17 mouse cellular contexts compared by ENCODE assay signal in the genomic region with DNA sequence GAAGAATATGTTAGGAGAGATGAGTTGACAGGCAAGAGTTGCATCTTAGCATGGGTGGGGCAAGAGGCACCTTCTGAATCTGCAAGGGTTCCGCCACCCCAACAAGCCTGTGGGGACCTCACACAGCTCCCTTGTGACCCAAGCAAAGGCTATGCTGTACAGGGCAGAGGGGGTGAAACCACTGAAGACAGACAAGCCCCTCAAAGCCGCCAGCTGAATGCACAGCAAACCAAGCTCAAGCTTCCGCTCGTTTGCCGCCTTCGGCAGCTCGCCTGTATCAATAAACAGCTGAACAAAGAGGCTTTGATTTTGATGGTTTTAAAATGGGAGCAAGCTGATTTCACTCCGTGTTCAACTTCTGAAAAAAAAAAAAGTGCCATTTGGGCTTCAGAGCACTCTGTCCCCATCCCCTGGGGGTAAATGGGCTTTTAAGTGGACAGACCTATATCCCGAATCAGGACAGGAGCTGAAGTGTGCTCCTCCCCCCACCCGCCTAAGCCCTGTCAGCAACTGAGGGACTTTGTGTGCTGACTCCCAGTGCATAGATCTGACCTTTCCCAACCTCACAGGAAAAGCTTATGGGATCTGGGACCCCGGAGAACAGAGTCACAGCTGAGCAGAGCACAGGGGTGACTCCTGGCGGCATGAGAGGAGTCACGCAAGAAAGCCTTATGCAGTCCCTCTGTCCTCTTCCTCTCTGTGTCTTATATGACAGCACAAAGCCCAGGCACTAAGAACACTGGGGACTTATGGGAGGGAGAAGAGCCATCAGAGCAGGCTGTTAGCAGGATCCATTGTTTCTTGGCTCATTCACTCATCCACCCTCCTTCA. TPM values are rescaled to one million over a fixed set of nuclear protein-coding genes. Genes with fewer than 3 reads are reported as not detected.
DNase-seq lines count a peak whose midpoint lies in the region; ATAC-seq and TF ChIP-seq lines count a peak whose summit lies in the region.
"Had no signal": no experiment of that assay in that cellular context is flagged by ENCODE, and none has a peak within 500 bp of the region (broad histone marks: within the 10 kb centered on the region; RNA-seq: fewer than 3 reads in every experiment).

No protein-coding gene starts in this region.

- in situ Hi-C loops in ES-E14 (cut with MboI; ENCODE audit: low sequenced_read_pairs in 2 of 2, unreplicated experiment in 2 of 2): loop anchor here in 1 of 2 experiments (25.0 kb wide), 1 partner anchor 165 kb away; no protein-coding TSS in a partner anchor

- H3K9ac ChIP-seq in hindbrain, embryonic 11.5 days (ENCODE audit: low read depth, low read length): no peak overlapping the region
- no peak overlapping the region for H3K9ac ChIP-seq in hindbrain, embryonic 13.5 days
- H3K9ac ChIP-seq in ES-E14 (ENCODE audit: insufficient read depth, low read depth, low read length, poor library complexity, severe bottlenecking): no peak overlapping the region
- no peak overlapping the region for H3K9ac ChIP-seq in embryonic facial prominence, embryonic 11.5 days (replicated peaks; ENCODE audit: low read length)
- H3K9ac ChIP-seq: liver, postnatal 0 days had no signal

- no peaks in the 10 kb centered on the region for H3K27me3 ChIP-seq in hindbrain, embryonic 11.5 days (ENCODE audit: control insufficient read depth, insufficient read depth, low read length)
- no peaks in the 10 kb centered on the region for H3K27me3 ChIP-seq in hindbrain, embryonic 13.5 days
- no peaks in the 10 kb centered on the region for H3K27me3 ChIP-seq in embryonic facial prominence, embryonic 11.5 days (ENCODE audit: control insufficient read depth, insufficient read depth, low read length)

- no peak for ATAC-seq in hindbrain, embryonic 11.5 days (ENCODE audit: low FRiP score)
- no peak for ATAC-seq in hindbrain, embryonic 13.5 days (ENCODE audit: low FRiP score)
- peak; percentile 52; the same call in 1 of the 2 replicates for ATAC-seq in embryonic facial prominence, embryonic 11.5 days (replicated peaks; ENCODE audit: insufficient number of reproducible peaks, low FRiP score, low TSS enrichment, low read depth)
- no peak for ATAC-seq in frontal cortex, adult (ENCODE audit: low TSS enrichment)
- ATAC-seq: liver, postnatal 0 days had no signal

- no peak overlapping the region for H3K4me2 ChIP-seq in hindbrain, embryonic 11.5 days (replicated peaks; ENCODE audit: low read depth, low read length)
- no peak overlapping the region for H3K4me2 ChIP-seq in hindbrain, embryonic 13.5 days
- H3K4me2 ChIP-seq in embryonic facial prominence, embryonic 11.5 days (ENCODE audit: low read depth, low read length): no peak overlapping the region

- no peaks in the 10 kb centered on the region for H3K36me3 ChIP-seq in hindbrain, embryonic 11.5 days (ENCODE audit: control insufficient read depth, insufficient read depth, low read length)
- H3K36me3 ChIP-seq in hindbrain, embryonic 13.5 days: no peaks in the 10 kb centered on the region
- no peaks in the 10 kb centered on the region for H3K36me3 ChIP-seq in ES-E14 (ENCODE audit: control insufficient read depth, insufficient read depth, low read length, poor library complexity, severe bottlenecking)
- H3K36me3 ChIP-seq in embryonic facial prominence, embryonic 11.5 days (replicated peaks; ENCODE audit: control insufficient read depth, insufficient read depth, low read depth, low read length): no peaks in the 10 kb centered on the region

- H3K4me1 ChIP-seq in hindbrain, embryonic 11.5 days (replicated peaks; ENCODE audit: control insufficient read depth, insufficient read depth, low read length): no peaks in the 10 kb centered on the region
- 0 out of 2 replicates have a peak, but pooled peaks cover 9% of the 10 kb centered on the region for H3K4me1 ChIP-seq in hindbrain, embryonic 13.5 days (replicated peaks)
- peaks cover 0 to 2% of the 10 kb centered on the region in 2 experiments; a peak in 1 of 4 replicates for H3K4me1 ChIP-seq in ES-E14 (ENCODE audit: control insufficient read depth in 2 of 2, insufficient read depth in 2 of 2, low read length in 2 of 2, poor library complexity in 1 of 2)
- H3K4me1 ChIP-seq in embryonic facial prominence, embryonic 11.5 days (ENCODE audit: control insufficient read depth, insufficient read depth, low read length): no peaks in the 10 kb centered on the region

- H3K4me3 ChIP-seq in hindbrain, embryonic 11.5 days (ENCODE audit: low read depth, low read length): no peak overlapping the region
- H3K4me3 ChIP-seq in hindbrain, embryonic 13.5 days: no peak overlapping the region
- H3K4me3 ChIP-seq in ES-E14 (ENCODE audit: insufficient read depth in 1 of 2, low read depth in 1 of 2, low read length in 2 of 2, poor library complexity in 1 of 2, severe bottlenecking in 1 of 2): no peak overlapping the region
- H3K4me3 ChIP-seq in embryonic facial prominence, embryonic 11.5 days (ENCODE audit: low read depth, low read length): no peak overlapping the region

- H3K27ac ChIP-seq in hindbrain, embryonic 11.5 days (ENCODE audit: low read depth, low read length): no peak overlapping the region
- H3K27ac ChIP-seq in hindbrain, embryonic 13.5 days: no peak overlapping the region
- no peak overlapping the region for H3K27ac ChIP-seq in ES-E14 (ENCODE audit: insufficient read depth, low read depth, low read length, poor library complexity, severe bottlenecking)
- no peak overlapping the region for H3K27ac ChIP-seq in embryonic facial prominence, embryonic 11.5 days (replicated peaks; ENCODE audit: low read depth, low read length)

- peak; percentile 26 for DNase-seq in hindbrain, embryonic 11.5 days (ENCODE audit: low spot score)
- no peak for DNase-seq in ES-E14 (ENCODE audit: low read depth, low spot score)
- DNase-seq in embryonic facial prominence, embryonic 11.5 days (ENCODE audit: low spot score): peak; percentile 49
- peak; percentile 34 for DNase-seq in mesoderm, embryonic 11.5 days (ENCODE audit: low read depth, low spot score)
- DNase-seq in cerebellum, postnatal 25 days: no peak
- DNase-seq in adrenal gland, postnatal 14 days: no peak
- DNase-seq: cerebellum, adult 18-20 months; kidney, adult 2 months; left cerebral cortex, postnatal 4 days; liver, postnatal 0 days; right cerebral cortex, adult 18-20 months; thymus, adult 18-20 months had no signal

- H3K9me3 ChIP-seq in hindbrain, embryonic 11.5 days (ENCODE audit: control insufficient read depth, low read length): no peaks in the 10 kb centered on the region
- no peaks in the 10 kb centered on the region for H3K9me3 ChIP-seq in hindbrain, embryonic 13.5 days
- H3K9me3 ChIP-seq in ES-E14 (ENCODE audit: control insufficient read depth, insufficient read depth, low read depth, low read length): no peaks in the 10 kb centered on the region
- no peaks in the 10 kb centered on the region for H3K9me3 ChIP-seq in embryonic facial prominence, embryonic 11.5 days (replicated peaks; ENCODE audit: control insufficient read depth, low read length)

- WGBS in hindbrain, embryonic 11.5 days: 41% methylated on average over 13 of the region's 13 CpGs
- WGBS in hindbrain, embryonic 13.5 days: 50% methylated on average over 13 of the region's 13 CpGs
- 24% methylated on average over 13 of the region's 13 CpGs for WGBS in embryonic facial prominence, embryonic 11.5 days

TF ChIP-seq in ES-E14, 5 proteins besides CTCF, POLR2A, EP300 and RAD21:
- no peak for TF ChIP-seq ZC3H11A (IDR thresholded peaks at IDR 0.05; ENCODE audit: borderline replicate concordance, low read depth, low read length)
- 0 out of 2 replicates have a peak, but pooled peaks have one; percentile 20 for TF ChIP-seq ZNF384 (IDR thresholded peaks at IDR 0.05; ENCODE audit: low read depth, low read length)

RNA-seq across cellular contexts. Expression of a gene that starts 26.0 kb away (rescaled TPM):
- polyA plus RNA-seq in hindbrain, embryonic 11.5 days (2014; fragmentation: Nextera tagmentation; extraction: Ambion mirVana): 0.10 and 0.28 TPM in 2 replicates
- 2.5 and 3.0 TPM in 2 replicates for polyA plus RNA-seq in hindbrain, embryonic 13.5 days (2015; fragmentation: Nextera tagmentation; extraction: Ambion mirVana)
- 1.0 and 1.2 TPM in 2 replicates for total RNA-seq in ES-E14 (2012; rRNA removed)
- polyA plus RNA-seq in embryonic facial prominence, embryonic 11.5 days (2014; fragmentation: Nextera tagmentation; extraction: Ambion mirVana): 0.52 and 0.86 TPM in 2 replicates
- total RNA-seq in adrenal gland, postnatal 14 days (2021): 0.23 and 0.30 TPM in 2 replicates
- total RNA-seq: granulocyte monocyte progenitor cell, adult 5-6 weeks; heart, postnatal 25 days; megakaryocyte, adult 5-6 weeks had no signal

Comparison
In these comparisons a context has a peak if more than half of its experiments do, and no peak if none do; other contexts are left out.
1. DNase-seq: peak in hindbrain, embryonic 11.5 days (single experiment), embryonic facial prominence, embryonic 11.5 days (single experiment) and mesoderm, embryonic 11.5 days (single experiment); none in ES-E14 (single experiment), cerebellum, postnatal 25 days (0 of 2) and adrenal gland, postnatal 14 days (single experiment).